Mouse (Mus musculus): Measurements from ENCODE around the gene Slco1a5. TPM values are rescaled to one million over a fixed set of nuclear protein-coding genes. Genes with fewer than 3 reads are reported as not detected.

Gene Slco1a5
- polyA plus RNA-seq, 1 experiment from 2014 or later: 0.35 TPM

Other genes with a start within 250 kb of the Slco1a5 start
- gene Slco1a6, start 114.5 kb downstream of the Slco1a5 start, polyA plus RNA-seq (2014; fragmentation: Nextera tagmentation; extraction: Ambion mirVana): not detected in 2 replicates
- gene Iapp, start 24.6 kb downstream of the Slco1a5 start, polyA plus RNA-seq (2014; fragmentation: Nextera tagmentation; extraction: Ambion mirVana): not detected in 2 replicates
- 19.4 and 22.4 TPM in 2 replicates for gene Pyroxd1, start 22.7 kb upstream of the Slco1a5 start, polyA plus RNA-seq (2014; fragmentation: Nextera tagmentation; extraction: Ambion mirVana)
- 27.9 and 32.3 TPM in 2 replicates for gene Recql, start 64.1 kb upstream of the Slco1a5 start, polyA plus RNA-seq (2014; fragmentation: Nextera tagmentation; extraction: Ambion mirVana)
- 80.4 and 87.0 TPM in 2 replicates for gene Golt1b, start 64.2 kb upstream of the Slco1a5 start, polyA plus RNA-seq (2014; fragmentation: Nextera tagmentation; extraction: Ambion mirVana)
- 1.4 and 1.9 TPM in 2 replicates for gene Spx, start 90.5 kb upstream of the Slco1a5 start, polyA plus RNA-seq (2014; fragmentation: Nextera tagmentation; extraction: Ambion mirVana)
- not detected in 2 replicates for gene Gys2, start 150.1 kb upstream of the Slco1a5 start, polyA plus RNA-seq (2014; fragmentation: Nextera tagmentation; extraction: Ambion mirVana)
- gene Ldhb, start 185.0 kb upstream of the Slco1a5 start, polyA plus RNA-seq (2014; fragmentation: Nextera tagmentation; extraction: Ambion mirVana): 568 and 607 TPM in 2 replicates
- 8.3 and 11.7 TPM in 2 replicates for gene Kcnj8, start 248.6 kb upstream of the Slco1a5 start, polyA plus RNA-seq (2014; fragmentation: Nextera tagmentation; extraction: Ambion mirVana)